Mouse (Mus musculus): ENCODE results near the gene Phf21a.

DNA sequence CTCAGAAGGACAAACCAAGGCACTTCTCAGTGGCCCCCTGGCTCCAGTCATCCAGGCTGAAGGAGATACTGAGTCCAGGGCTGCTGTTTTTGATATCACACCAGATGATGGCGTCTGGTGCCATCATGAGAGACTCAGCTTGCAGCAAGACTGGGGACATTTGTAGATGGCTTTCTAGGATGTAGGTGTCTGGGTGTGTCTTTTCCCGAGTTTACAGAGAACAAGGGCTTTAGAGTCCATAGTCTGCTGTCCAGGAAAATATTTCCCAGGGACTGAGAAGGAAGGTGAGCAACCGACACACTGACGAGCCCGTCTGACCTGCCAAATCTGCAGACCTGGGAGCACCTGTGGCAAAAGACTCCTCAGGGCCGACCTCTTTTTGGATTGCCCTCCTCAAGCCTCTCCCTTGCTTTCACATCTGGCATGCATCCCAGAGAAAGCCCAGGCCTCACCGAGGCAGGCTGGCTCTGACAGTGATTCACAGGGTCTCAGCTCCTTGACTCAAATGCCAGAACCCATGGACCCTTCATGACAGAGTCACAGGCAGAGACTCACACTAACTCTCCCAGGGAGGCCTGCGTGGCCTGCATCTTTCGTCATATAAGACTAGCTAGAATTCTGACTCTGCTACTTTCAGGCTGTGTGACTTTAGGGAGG is 44.8 kb upstream of the Phf21a start:
- no peak for TF ChIP-seq POLR2A (IDR thresholded peaks at IDR 0.05; ENCODE audit: insufficient read depth, low read depth, low read length)
- TF ChIP-seq CTCF (IDR thresholded peaks at IDR 0.05; ENCODE audit: insufficient read depth, low read depth, low read length), result no peak
